Mouse (Mus musculus): ENCODE results near the gene Scnm1.
"Not testable (repeated sequence)": the region's sequence is repeated elsewhere in the genome, so short reads cannot be mapped to it uniquely, and the experiment has no call there.

DNA sequence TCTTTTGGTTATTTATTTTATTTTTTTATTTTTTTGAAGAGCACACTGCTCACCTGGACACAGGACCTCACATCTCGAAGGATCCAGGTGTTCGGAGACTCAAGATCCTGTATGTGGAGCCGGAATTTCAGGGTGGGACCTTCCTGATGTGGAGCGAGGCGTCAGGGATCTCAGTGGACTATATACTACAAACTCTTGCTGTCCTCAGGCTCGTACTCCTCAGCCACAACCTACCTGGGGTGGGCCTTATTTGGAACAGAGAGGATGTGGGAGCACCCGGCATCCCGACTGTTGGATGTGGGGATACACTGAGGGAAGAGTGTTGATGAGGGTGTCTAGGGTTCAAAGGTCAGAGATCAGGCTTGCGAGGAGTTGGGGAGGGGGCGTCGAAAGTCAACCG is 322 bp upstream of the Scnm1 start:
- not testable (repeated sequence) for TF ChIP-seq USF1 (IDR thresholded peaks at IDR 0.05; ENCODE audit: low read depth); POLR2A (IDR thresholded peaks at IDR 0.05; ENCODE audit: insufficient read length, low read depth); MAX (IDR thresholded peaks at IDR 0.05; ENCODE audit: low read depth); REST (IDR thresholded peaks at IDR 0.05; ENCODE audit: insufficient read depth, insufficient read length); TCF12 (IDR thresholded peaks at IDR 0.05; ENCODE audit: insufficient read depth, poor library complexity, severe bottlenecking)

Measured in myocyte (in vitro differentiated cells).